Mouse (Mus musculus) erythroblast, embryonic 14.5 days (primary cell): ENCODE data around the gene Ctsz. TPM values are rescaled to one million over a fixed set of nuclear protein-coding genes. Genes with fewer than 3 reads are reported as not detected.

Experiments used
- H3K27me3 ChIP-seq: 2 replicates; pipeline ENCODE4 v1.6.1; 2012; ENCODE audit warnings: inconsistent platforms; ENCODE audit not compliant: control insufficient read depth
- H3K36me3 ChIP-seq: 2 replicates; pipeline ENCODE4 v1.6.1; 2012; ENCODE audit warnings: mild to moderate bottlenecking, inconsistent platforms; ENCODE audit not compliant: control insufficient read depth
- H3K4me1 ChIP-seq: 2 replicates; pipeline ENCODE4 v1.6.1; 2012; ENCODE audit warnings: inconsistent platforms; ENCODE audit not compliant: control insufficient read depth
- H3K4me3 ChIP-seq: replicated peaks from 2 replicates; pipeline ENCODE3; 2012; ENCODE audit warnings: moderate library complexity, mild to moderate bottlenecking, inconsistent platforms
- H3K9me3 ChIP-seq: 2 replicates; pipeline ENCODE4 v1.6.1; 2012; ENCODE audit warnings: low read length, inconsistent platforms, mixed read lengths; ENCODE audit not compliant: control insufficient read depth
- GATA1 ChIP-seq: IDR thresholded peaks from 2 replicates; pipeline ENCODE4 v1.6.1; 2012; ENCODE audit warnings: low read length, inconsistent platforms, mixed read lengths
- TAL1 ChIP-seq: IDR thresholded peaks from 3 replicates; pipeline ENCODE4 v1.6.1; 2012; ENCODE audit warnings: low read length, inconsistent platforms, mixed read lengths
- polyA plus RNA-seq: library from polyadenylated mRNA; stranded (reverse); fragments of >175 nt; gene quantifications from 2 replicates; pipeline ENCODE4 v1.2.3, GENCODE M21; 2012

The Ctsz gene
- polyA plus RNA-seq, 1 experiment = 4.4 TPM

DNA sequence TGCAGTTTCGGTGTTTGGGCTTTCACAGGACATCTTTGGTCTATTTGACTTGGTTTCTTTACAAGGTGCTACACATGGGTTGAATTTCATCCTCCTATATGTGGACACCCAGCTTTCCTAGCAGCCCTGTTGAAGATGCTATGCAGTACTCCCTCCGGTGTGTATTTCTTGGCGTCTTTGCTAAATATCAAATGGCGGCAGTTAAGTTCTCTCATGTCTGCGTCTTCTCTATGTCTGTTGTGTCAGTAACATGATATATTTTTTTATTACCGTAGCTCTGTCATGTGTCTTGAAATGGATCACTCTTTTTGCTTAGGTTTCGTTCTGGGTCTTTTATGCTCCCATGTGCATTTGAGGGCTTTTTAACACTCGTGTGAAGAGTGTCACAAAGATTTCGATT, 57.8 kb downstream of the Ctsz start:
- TF ChIP-seq GATA1 = no peak
- TF ChIP-seq TAL1 = no peak
- H3K36me3 ChIP-seq = no peaks in the 10 kb centered on the region
- no peaks in the 10 kb centered on the region for H3K4me1 ChIP-seq
- H3K9me3 ChIP-seq = no peaks in the 10 kb centered on the region
- no peak overlapping the region for H3K4me3 ChIP-seq
- no peaks in the 10 kb centered on the region; the same call in 1 of the 2 replicates for H3K27me3 ChIP-seq

Other genes with a start within 250 kb of the Ctsz start
- 73.8 and 74.5 TPM in 2 replicates for gene Gnas, start 154.7 kb downstream of the Ctsz start, polyA plus RNA-seq
- 0.03 and 0.27 TPM in 2 replicates for gene Gm20721, start 92.3 kb downstream of the Ctsz start, polyA plus RNA-seq
- 8.3 and 8.7 TPM in 2 replicates for gene Nelfcd, start 23.2 kb downstream of the Ctsz start, polyA plus RNA-seq
- 0.27 and 0.31 TPM in 2 replicates for gene Tubb1, start 11.7 kb upstream of the Ctsz start, polyA plus RNA-seq
- 23.3 and 35.9 TPM in 2 replicates for gene Atp5e, start 25.1 kb upstream of the Ctsz start, polyA plus RNA-seq
- 2.9 and 4.6 TPM in 2 replicates for gene Prelid3b, start 34.0 kb upstream of the Ctsz start, polyA plus RNA-seq
- not detected in 2 replicates for gene Zfp831, start 204.5 kb upstream of the Ctsz start, polyA plus RNA-seq